Mouse (Mus musculus) small intestine, adult 2 months (tissue): ENCODE data around the gene Pde8b.

Experiments used
- CTCF ChIP-seq: fragments of 200-500 bp; IDR thresholded peaks from 2 replicates; pipeline ENCODE4 v1.5.1; 2012; ENCODE audit warnings: low read depth, mild to moderate bottlenecking, control low read depth, inconsistent platforms, low read length, moderate library complexity, mixed read lengths; ENCODE audit not compliant: insufficient replicate concordance, insufficient read length; ENCODE audit errors: extremely low read depth
- POLR2A ChIP-seq: fragments of 200-500 bp; IDR thresholded peaks from 2 replicates; pipeline ENCODE4 v1.6.1; 2012; ENCODE audit warnings: low read depth, mild to moderate bottlenecking, control low read depth, inconsistent platforms, low read length, moderate library complexity

DNA sequence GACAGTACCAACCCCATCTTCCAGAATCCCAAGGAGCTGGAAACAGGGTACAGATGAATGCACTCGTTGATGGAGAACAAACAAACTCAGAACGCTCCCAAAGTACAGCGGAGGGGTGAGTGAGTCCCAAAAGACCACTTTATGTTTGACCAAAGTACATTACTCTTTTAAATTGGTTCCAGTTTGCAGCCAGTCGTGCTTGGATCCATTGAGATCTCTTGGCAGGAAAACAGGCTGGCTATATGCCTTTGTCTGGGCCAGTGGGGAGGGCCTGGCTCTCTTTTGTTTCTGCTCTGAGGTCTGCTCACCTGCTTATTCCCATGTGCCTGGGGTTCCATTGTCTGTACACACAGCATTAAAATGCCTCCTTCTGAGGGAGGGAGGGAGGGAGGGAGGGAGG lies 118.3 kb downstream of the Pde8b start:
- no peak for TF ChIP-seq CTCF
- no peak for TF ChIP-seq POLR2A
